Mouse (Mus musculus) cortical plate, adult 2 months (tissue): ENCODE results near the gene Scn1b.

Experiments used
- CTCF ChIP-seq: fragments of 200-500 bp; IDR thresholded peaks from 2 replicates; pipeline ENCODE4 v1.5.1; 2011; ENCODE audit warnings: mild to moderate bottlenecking, control low read depth, low read length; ENCODE audit not compliant: insufficient read depth; ENCODE audit errors: extremely low read depth
- POLR2A ChIP-seq: fragments of 200-500 bp; IDR thresholded peaks from 2 replicates; pipeline ENCODE4 v1.6.1; 2011; ENCODE audit warnings: mild to moderate bottlenecking, low read length, control low read depth; ENCODE audit not compliant: insufficient read depth; ENCODE audit errors: extremely low read depth

DNA sequence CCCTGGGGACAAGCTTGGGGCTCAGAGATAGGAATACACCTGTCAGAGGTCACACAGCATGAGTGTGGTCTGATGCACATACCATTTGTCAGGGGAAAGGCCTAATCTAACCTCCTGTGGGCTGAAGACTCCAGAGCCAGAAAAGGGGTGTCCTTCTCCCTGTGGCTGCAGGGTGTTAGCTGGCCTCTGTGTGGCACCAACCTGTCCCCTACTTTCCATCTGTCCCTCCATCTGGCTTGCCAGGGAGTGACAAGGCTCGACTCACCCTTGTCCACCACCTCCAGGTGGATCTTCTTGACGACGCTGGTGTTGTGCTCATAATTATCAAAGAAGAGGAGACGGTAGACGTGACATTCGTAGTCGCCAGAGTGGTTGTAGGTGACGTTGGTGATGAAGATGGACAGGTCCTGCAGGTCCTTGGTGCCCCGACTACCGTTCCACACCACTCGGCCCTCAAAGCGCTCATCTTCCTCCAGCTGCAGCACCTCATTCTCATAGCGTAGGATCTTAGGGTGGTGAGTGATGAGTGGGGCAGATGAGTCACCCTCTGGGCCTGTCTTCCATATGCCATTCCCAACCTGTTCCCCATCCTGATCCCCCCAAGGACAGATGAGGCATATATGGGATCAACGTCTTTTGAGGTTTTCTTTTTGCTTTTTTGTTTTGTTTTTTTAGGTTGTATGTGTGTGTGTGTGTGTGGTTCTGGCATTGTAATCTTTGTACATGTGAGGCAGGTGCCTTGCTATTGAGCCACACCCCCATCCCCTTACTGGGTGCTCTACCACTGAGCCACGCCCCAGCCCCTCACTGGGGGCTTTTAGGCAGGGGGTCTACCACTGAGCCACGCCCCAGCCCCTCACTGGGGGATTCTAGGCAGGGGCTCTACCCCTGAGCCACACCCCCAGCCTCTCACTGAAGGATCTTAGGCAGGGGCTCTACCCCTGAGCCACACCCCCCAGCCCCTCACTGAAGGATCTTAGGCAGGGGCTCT is 3.9 kb downstream of the Scn1b start:
- no peak for TF ChIP-seq POLR2A
- no peak for TF ChIP-seq CTCF
